Mouse (Mus musculus): ENCODE measurements around the gene Ect2. TPM values are rescaled to one million over a fixed set of nuclear protein-coding genes. Genes with fewer than 3 reads are reported as not detected.

Ect2 gene
- polyA plus RNA-seq (2014; fragmentation: Nextera tagmentation; extraction: Ambion mirVana): 35.6 and 40.5 TPM in 2 replicates

DNA sequence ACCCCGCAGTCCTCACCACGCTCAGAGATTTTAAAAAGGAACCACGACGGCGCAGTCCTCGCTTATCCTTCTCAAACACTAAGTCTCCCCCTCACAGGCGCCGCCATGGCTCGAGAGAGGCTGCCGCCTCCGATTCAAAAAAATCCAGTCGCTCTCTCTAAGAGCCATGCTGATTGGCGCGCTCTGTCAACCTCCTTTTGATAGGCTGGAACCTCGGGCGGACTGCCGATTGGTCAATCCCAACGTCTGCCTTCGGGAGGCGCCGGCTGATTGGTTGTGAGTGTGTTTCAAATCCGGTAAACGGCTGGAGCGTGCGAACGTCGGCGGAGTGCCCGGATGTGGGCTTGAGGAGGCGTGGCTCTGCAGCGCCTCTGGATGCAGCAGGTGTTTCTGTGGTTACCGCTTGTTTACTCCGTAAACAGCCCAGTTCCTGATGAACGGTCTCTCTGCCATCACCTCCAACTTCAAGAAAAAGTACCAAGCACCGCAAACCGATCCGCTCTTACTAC lies at the start of gene Ect2:
Ect2 (minus strand) TSS at position 178 of the 509 bp plus-strand sequence.
- peak; percentile 99 for ATAC-seq (ENCODE audit: low read depth)
- Histone ChIP-seq H3K27me3 (replicated peaks; ENCODE audit: control insufficient read depth, insufficient read depth, low read length) (no peaks in the 10 kb centered on the region), H3K27ac (replicated peaks; ENCODE audit: low read depth, low read length) (peak within 1 kb of the TSS; percentile 82), H3K9me3 (ENCODE audit: control insufficient read depth, low read length) (no peaks in the 10 kb centered on the region), H3K36me3 (ENCODE audit: control insufficient read depth, insufficient read depth, low read length) (peaks cover 13% of the 10 kb centered on the region), H3K9ac (ENCODE audit: low read depth, low read length) (peak within 1 kb of the TSS; percentile 81), H3K4me1 (ENCODE audit: control insufficient read depth, insufficient read depth, low read length) (peaks cover 21% of the 10 kb centered on the region), H3K4me3 (ENCODE audit: low read depth, low read length) (peak within 1 kb of the TSS; percentile 78), H3K4me2 (ENCODE audit: low read depth, low read length) (peak within 1 kb of the TSS; percentile 66)
- peak; percentile 100 for DNase-seq (ENCODE audit: low spot score)
- 1% methylated on average over 36 of the region's 37 CpGs for WGBS

DNA sequence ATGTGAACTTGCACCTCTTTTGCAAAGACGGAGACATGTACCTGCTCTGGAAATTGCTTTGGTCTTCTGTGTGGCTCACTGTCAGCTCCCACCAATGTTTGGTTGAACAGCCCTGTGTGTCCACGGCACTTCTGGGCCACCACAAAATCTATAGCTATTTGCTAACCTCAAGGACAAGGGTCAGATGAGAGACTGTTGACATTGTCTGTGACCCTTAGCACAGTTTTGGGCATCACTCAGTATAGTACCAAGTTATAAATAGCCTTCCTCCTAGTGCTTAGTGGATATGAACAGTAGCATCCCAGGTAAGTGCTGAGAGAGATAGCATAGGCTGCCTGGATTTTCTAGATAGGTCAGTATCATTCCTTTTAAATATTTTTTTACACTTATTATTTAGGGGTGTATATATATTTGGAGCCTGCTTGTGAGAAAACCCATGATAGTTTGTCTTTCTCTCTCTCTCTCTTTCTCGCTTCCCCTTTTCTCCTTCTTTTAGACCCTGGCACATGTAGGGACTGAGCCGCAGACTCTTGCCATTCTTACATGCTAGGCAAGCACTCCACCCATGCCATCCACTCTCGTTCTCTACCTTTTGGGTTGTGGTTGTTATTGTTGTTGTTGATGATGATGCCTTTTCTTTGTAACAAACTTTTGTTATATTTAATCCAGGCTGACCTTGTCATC lies 48.2 kb upstream of the Ect2 start:
- no peak overlapping the region for H3K4me2 ChIP-seq (ENCODE audit: low read depth, low read length)
- H3K27me3 ChIP-seq (replicated peaks; ENCODE audit: control insufficient read depth, insufficient read depth, low read length): no peaks in the 10 kb centered on the region
- WGBS: 86% methylated on average over 5 of the region's 5 CpGs
- no peak overlapping the region for H3K27ac ChIP-seq (replicated peaks; ENCODE audit: low read depth, low read length)
- H3K4me3 ChIP-seq (ENCODE audit: low read depth, low read length): no peak overlapping the region
- peaks cover 11% of the 10 kb centered on the region; the same call in 1 of the 2 replicates for H3K4me1 ChIP-seq (ENCODE audit: control insufficient read depth, insufficient read depth, low read length)
- ATAC-seq (ENCODE audit: low read depth) (no peak), DNase-seq (ENCODE audit: low spot score) (no peak)
- no peak overlapping the region for H3K9ac ChIP-seq (ENCODE audit: low read depth, low read length)
- no peaks in the 10 kb centered on the region for H3K36me3 ChIP-seq (ENCODE audit: control insufficient read depth, insufficient read depth, low read length)
- H3K9me3 ChIP-seq (ENCODE audit: control insufficient read depth, low read length): no peaks in the 10 kb centered on the region

DNA sequence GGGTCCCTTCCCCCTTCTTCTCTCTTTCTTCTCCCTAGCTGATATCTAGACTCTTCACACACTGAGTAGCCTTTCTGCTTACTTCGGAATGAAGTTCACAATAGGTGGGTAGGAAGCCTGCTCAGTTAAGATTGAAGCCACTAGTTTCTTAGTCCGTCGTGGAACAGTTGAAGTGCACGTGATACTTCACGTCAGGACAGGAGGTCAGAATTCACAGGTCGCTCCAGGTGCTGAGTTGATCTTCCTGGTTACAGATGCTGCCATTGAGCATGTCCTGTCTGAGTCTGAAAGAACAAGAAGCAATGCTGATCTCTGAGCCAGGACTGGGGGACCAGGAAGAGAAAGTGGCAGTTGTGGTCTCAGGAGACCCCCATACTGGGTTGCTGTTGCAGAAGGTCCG lies 45.4 kb upstream of the Ect2 start:
- ATAC-seq (ENCODE audit: low read depth) (no peak), DNase-seq (ENCODE audit: low spot score) (no peak)
- H3K36me3 ChIP-seq (ENCODE audit: control insufficient read depth, insufficient read depth, low read length): no peaks in the 10 kb centered on the region
- no peak overlapping the region for H3K27ac ChIP-seq (replicated peaks; ENCODE audit: low read depth, low read length)
- no peak overlapping the region for H3K4me2 ChIP-seq (ENCODE audit: low read depth, low read length)
- 91% methylated on average over 7 of the region's 7 CpGs for WGBS
- H3K9ac ChIP-seq (ENCODE audit: low read depth, low read length): no peak overlapping the region
- H3K27me3 ChIP-seq (replicated peaks; ENCODE audit: control insufficient read depth, insufficient read depth, low read length): no peaks in the 10 kb centered on the region
- no peak overlapping the region for H3K4me3 ChIP-seq (ENCODE audit: low read depth, low read length)
- H3K9me3 ChIP-seq (ENCODE audit: control insufficient read depth, low read length): no peaks in the 10 kb centered on the region
- H3K4me1 ChIP-seq (ENCODE audit: control insufficient read depth, insufficient read depth, low read length): no peaks in the 10 kb centered on the region

- DNase-seq (ENCODE audit: low spot score): no peak
- H3K4me1 ChIP-seq (ENCODE audit: control insufficient read depth, insufficient read depth, low read length): no peaks in the 10 kb centered on the region
- H3K4me2 ChIP-seq (ENCODE audit: low read depth, low read length): no peak overlapping the region
- H3K27ac ChIP-seq (replicated peaks; ENCODE audit: low read depth, low read length): no peak overlapping the region
- no peak for ATAC-seq (ENCODE audit: low read depth)
- 62% methylated on average over 5 of the region's 5 CpGs for WGBS
- no peak overlapping the region for H3K9ac ChIP-seq (ENCODE audit: low read depth, low read length)
- H3K4me3 ChIP-seq (ENCODE audit: low read depth, low read length): no peak overlapping the region
- no peaks in the 10 kb centered on the region for H3K36me3 ChIP-seq (ENCODE audit: control insufficient read depth, insufficient read depth, low read length)
- H3K9me3 ChIP-seq (ENCODE audit: control insufficient read depth, low read length): no peaks in the 10 kb centered on the region
- no peaks in the 10 kb centered on the region for H3K27me3 ChIP-seq (replicated peaks; ENCODE audit: control insufficient read depth, insufficient read depth, low read length)
These were observed 44.1 kb upstream of the Ect2 start for GRCm38 (mm10) chr3:27197816-27198215.

- H3K4me2 ChIP-seq (ENCODE audit: low read depth, low read length): no peak overlapping the region
- no peaks in the 10 kb centered on the region for H3K9me3 ChIP-seq (ENCODE audit: control insufficient read depth, low read length)
- no peaks in the 10 kb centered on the region for H3K4me1 ChIP-seq (ENCODE audit: control insufficient read depth, insufficient read depth, low read length)
- no peak overlapping the region for H3K9ac ChIP-seq (ENCODE audit: low read depth, low read length)
- no peaks in the 10 kb centered on the region for H3K36me3 ChIP-seq (ENCODE audit: control insufficient read depth, insufficient read depth, low read length)
- H3K27me3 ChIP-seq (replicated peaks; ENCODE audit: control insufficient read depth, insufficient read depth, low read length): no peaks in the 10 kb centered on the region
- 92% methylated on average over 1 of the region's 1 CpGs for WGBS
- no peak overlapping the region for H3K27ac ChIP-seq (replicated peaks; ENCODE audit: low read depth, low read length)
- DNase-seq (ENCODE audit: low spot score): no peak
- no peak for ATAC-seq (ENCODE audit: low read depth)
- H3K4me3 ChIP-seq (ENCODE audit: low read depth, low read length): no peak overlapping the region
These were observed 42.9 kb upstream of the Ect2 start for GRCm38 (mm10) chr3:27196529-27196928.

DNA sequence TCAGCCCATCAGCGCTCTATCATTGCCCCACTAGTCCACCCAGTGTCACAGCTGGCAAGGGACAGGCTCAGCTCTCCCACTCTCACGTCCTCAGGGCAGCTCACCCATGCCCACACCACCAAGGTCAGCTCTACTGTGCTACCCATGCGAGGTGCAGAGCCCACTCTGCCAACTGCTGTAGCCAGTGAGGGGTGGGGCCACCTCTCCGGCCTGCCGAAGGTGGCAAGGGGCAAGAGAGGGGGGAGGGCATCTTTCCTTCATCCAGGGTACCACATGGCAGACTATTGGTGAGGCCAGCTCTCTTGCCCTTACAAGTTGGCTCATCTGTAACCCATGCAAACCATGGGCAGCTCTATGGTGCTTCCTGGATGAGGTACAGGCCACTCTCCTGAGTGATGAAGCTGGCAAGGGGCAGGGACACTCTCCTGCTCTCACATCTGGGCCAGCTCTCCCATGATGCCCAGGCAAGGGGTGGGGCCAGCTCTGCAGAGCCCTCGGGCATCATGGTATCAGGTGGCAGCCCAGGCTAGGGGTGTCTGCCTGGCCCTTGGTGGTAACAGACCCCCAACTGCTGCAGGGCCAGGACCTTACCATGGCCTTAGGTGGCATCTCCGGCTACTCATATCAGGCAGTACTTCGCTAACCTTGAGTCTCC lies 42.0 kb upstream of the Ect2 start:
- Histone ChIP-seq H3K9me3 (ENCODE audit: control insufficient read depth, low read length) (no peaks in the 10 kb centered on the region), H3K4me1 (ENCODE audit: control insufficient read depth, insufficient read depth, low read length) (no peaks in the 10 kb centered on the region), H3K27ac (replicated peaks; ENCODE audit: low read depth, low read length) (no peak overlapping the region), H3K9ac (ENCODE audit: low read depth, low read length) (no peak overlapping the region), H3K27me3 (replicated peaks; ENCODE audit: control insufficient read depth, insufficient read depth, low read length) (no peaks in the 10 kb centered on the region), H3K4me2 (ENCODE audit: low read depth, low read length) (no peak overlapping the region), H3K36me3 (ENCODE audit: control insufficient read depth, insufficient read depth, low read length) (no peaks in the 10 kb centered on the region), H3K4me3 (ENCODE audit: low read depth, low read length) (no peak overlapping the region)
- 89% methylated on average over 8 of the region's 8 CpGs for WGBS
- ATAC-seq (ENCODE audit: low read depth) (no peak), DNase-seq (ENCODE audit: low spot score) (no peak)

GRCm38 (mm10) chr3:27195153-27195552 lies 41.5 kb upstream of the Ect2 start:
- Histone ChIP-seq H3K27me3 (replicated peaks; ENCODE audit: control insufficient read depth, insufficient read depth, low read length) (no peaks in the 10 kb centered on the region), H3K4me2 (ENCODE audit: low read depth, low read length) (no peak overlapping the region), H3K9me3 (ENCODE audit: control insufficient read depth, low read length) (no peaks in the 10 kb centered on the region), H3K27ac (replicated peaks; ENCODE audit: low read depth, low read length) (no peak overlapping the region), H3K9ac (ENCODE audit: low read depth, low read length) (no peak overlapping the region), H3K4me1 (ENCODE audit: control insufficient read depth, insufficient read depth, low read length) (no peaks in the 10 kb centered on the region), H3K36me3 (ENCODE audit: control insufficient read depth, insufficient read depth, low read length) (no peaks in the 10 kb centered on the region), H3K4me3 (ENCODE audit: low read depth, low read length) (no peak overlapping the region)
- WGBS: 77% methylated on average over 4 of the region's 4 CpGs
- DNase-seq (ENCODE audit: low spot score) (no peak), ATAC-seq (ENCODE audit: low read depth) (no peak)

DNA sequence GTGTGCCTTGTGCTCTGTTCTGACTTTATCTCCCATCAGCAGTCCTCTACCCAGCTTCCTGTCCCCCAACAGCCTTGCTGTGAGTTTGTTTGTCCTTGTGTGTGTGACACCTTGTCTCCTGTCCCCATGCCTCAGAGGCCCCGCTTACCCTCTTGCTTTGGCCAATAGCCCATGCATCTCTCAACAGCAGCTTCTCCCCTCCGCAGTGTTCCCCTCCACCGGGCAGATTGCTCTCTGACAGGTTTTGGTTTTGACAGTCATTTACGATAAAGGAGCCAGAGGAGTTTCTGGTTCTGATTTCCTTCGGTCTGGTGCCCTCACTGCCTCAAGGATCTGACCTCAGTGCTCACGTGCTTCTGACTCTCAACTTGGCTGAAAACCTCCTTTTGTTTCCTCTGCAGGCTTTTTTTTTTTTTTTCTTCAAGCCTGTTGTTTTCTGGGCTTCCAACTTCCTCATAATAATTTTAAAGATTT lies 40.2 kb upstream of the Ect2 start:
- DNase-seq (ENCODE audit: low spot score) (peak; percentile 24), ATAC-seq (ENCODE audit: low read depth) (no peak)
- WGBS: 40% methylated on average over 6 of the region's 6 CpGs
- H3K4me1 ChIP-seq (ENCODE audit: control insufficient read depth, insufficient read depth, low read length): no peaks in the 10 kb centered on the region
- H3K9me3 ChIP-seq (ENCODE audit: control insufficient read depth, low read length): no peaks in the 10 kb centered on the region
- no peak overlapping the region for H3K4me2 ChIP-seq (ENCODE audit: low read depth, low read length)
- no peaks in the 10 kb centered on the region for H3K27me3 ChIP-seq (replicated peaks; ENCODE audit: control insufficient read depth, insufficient read depth, low read length)
- no peak overlapping the region for H3K4me3 ChIP-seq (ENCODE audit: low read depth, low read length)
- no peak overlapping the region for H3K9ac ChIP-seq (ENCODE audit: low read depth, low read length)
- no peaks in the 10 kb centered on the region for H3K36me3 ChIP-seq (ENCODE audit: control insufficient read depth, insufficient read depth, low read length)
- no peak overlapping the region; the same call in 1 of the 2 replicates for H3K27ac ChIP-seq (replicated peaks; ENCODE audit: low read depth, low read length)

Measured in embryonic facial prominence, embryonic 14.5 days (tissue).